Mouse (Mus musculus) myocyte (in vitro differentiated cells): ENCODE measurements around the gene Tm7sf3.

ENCODE experiments used
- E2F4 ChIP-seq: IDR thresholded peaks from one replicate; pipeline ENCODE4 v1.6.1; 2011; ENCODE audit warnings: mild to moderate bottlenecking, control low read depth, moderate library complexity; ENCODE audit not compliant: insufficient read depth
- MYOD1 ChIP-seq, 3 experiments: IDR thresholded peaks; one replicate each; pipeline ENCODE4 v1.6.1; 2011; ENCODE audit warnings: control low read depth in 2 of 3, low read depth in 2 of 3, mild to moderate bottlenecking in 2 of 3, moderate library complexity in 1 of 3; ENCODE audit not compliant: insufficient read length in 2 of 3, control insufficient read depth in 1 of 3
- POLR2A ChIP-seq: IDR thresholded peaks from one replicate; pipeline ENCODE4 v1.6.1; 2011; ENCODE audit warnings: low read depth, mild to moderate bottlenecking, control low read depth, moderate library complexity; ENCODE audit not compliant: insufficient read length
- USF1 ChIP-seq: IDR thresholded peaks from one replicate; pipeline ENCODE4 v1.6.1; 2011; ENCODE audit warnings: low read depth, mild to moderate bottlenecking, control low read depth, moderate library complexity

DNA sequence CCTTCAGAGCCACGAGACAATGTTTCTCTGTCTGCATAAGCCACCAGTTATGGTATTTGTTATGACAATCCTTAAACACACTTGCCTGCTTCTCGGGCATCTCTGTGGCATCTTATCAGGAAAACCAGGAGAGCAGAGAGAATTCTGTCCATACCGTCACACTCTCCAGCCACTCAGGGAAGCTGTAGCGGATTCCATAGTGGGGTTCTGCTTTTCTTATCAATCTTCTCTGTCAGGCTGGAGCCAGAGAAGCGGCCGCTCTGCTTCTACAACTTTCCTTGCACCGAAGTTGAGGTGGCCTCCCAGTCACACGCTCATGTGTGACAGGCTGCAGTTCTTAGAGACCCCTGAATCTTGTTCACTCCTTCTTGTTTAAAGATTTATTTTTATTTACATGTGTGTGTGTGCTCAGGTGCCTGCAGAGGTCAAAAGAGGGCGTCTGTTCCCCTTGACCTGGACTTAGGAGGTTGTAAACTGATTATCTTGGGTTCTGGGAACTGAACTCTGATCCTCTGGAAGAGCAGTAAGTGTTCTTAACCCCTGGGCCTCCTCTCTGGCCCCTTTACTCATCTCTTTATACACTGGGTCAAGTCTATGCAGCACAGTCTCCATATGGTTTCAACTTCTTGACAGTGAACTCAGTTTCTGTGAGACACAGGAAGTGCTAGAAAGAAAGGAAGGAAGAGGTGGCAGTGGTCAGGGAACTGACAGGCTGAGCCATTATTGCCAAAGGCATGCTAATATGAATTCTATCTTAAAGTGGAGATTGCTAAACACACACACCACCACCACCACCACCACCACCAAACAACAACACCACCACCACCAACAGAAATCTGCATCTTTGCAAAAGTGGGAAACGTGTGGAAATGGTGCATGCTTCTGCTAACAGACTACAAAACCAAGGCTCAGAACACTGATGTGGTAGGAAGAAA lies 35.8 kb upstream of the Tm7sf3 start:
- TF ChIP-seq E2F4 (no peak), MYOD1 (IDR thresholded peaks at IDR 0.05; ENCODE audit: control insufficient read depth in 1 of 3, insufficient read length in 2 of 3, low read depth in 2 of 3) (no peak), POLR2A (no peak), USF1 (no peak)
